Mouse (Mus musculus) inflammation-experienced regulatory T-cells, adult 6 months (primary cell): Measurements from ENCODE around the gene Ankrd23. TPM values are rescaled to one million over a fixed set of nuclear protein-coding genes. Genes with fewer than 3 reads are reported as not detected.

Source experiments
- ATAC-seq: one replicate; pipeline ENCODE4 v1.8.0; 2017
- polyA plus RNA-seq, 3 experiments: library from polyadenylated mRNA; unstranded; fragments of 100-300 nt; shearing (Covaris generic); gene quantifications; one replicate each; pipeline ENCODE4 v1.2.1; 2017

Gene Ankrd23
- polyA plus RNA-seq, 3 experiments from 2014 or later: 35.1 to 58.4 (median 36.4) TPM

GRCm38 (mm10) chr1:36542925-36543324 lies 6.2 kb upstream of the Ankrd23 start:
- ATAC-seq: no peak

GRCm38 (mm10) chr1:36541844-36542243 lies 5.2 kb upstream of the Ankrd23 start:
- ATAC-seq: no peak

GRCm38 (mm10) chr1:36540807-36541206 lies 4.1 kb upstream of the Ankrd23 start:
- ATAC-seq: no peak

DNA sequence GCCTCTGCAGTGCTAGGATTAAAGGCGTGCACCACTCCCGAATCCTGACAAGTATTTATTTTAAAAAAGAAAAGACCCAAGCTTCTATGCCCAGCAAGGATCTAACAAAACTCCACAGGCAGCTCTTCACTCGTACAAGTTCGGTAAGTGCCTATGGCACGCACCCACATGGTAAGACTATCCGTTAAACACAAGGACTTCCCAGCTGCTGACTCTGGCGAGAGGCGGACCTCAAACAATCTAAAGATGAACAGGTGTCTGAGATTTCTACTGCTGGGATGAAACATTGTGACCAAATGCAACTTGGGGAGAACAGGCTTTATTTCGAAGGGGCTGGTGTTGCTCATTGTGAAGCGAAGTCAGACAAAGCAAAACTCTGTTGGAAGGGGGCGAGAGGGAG lies 3.4 kb upstream of the Ankrd23 start:
- no peak for ATAC-seq

- no peak for ATAC-seq
Observed at GRCm38 (mm10) chr1:36539186-36539585, 2.5 kb upstream of the Ankrd23 start, which contains the start of gene Gm42417. TSS of gene Gm42417 (minus strand) at chr1:36539429.

- ATAC-seq: no peak
Observed at GRCm38 (mm10) chr1:36538727-36539126, 2.0 kb upstream of the Ankrd23 start.

- ATAC-seq: no peak
Observed at GRCm38 (mm10) chr1:36536397-36536728, 320 bp downstream of the Ankrd23 start.

DNA sequence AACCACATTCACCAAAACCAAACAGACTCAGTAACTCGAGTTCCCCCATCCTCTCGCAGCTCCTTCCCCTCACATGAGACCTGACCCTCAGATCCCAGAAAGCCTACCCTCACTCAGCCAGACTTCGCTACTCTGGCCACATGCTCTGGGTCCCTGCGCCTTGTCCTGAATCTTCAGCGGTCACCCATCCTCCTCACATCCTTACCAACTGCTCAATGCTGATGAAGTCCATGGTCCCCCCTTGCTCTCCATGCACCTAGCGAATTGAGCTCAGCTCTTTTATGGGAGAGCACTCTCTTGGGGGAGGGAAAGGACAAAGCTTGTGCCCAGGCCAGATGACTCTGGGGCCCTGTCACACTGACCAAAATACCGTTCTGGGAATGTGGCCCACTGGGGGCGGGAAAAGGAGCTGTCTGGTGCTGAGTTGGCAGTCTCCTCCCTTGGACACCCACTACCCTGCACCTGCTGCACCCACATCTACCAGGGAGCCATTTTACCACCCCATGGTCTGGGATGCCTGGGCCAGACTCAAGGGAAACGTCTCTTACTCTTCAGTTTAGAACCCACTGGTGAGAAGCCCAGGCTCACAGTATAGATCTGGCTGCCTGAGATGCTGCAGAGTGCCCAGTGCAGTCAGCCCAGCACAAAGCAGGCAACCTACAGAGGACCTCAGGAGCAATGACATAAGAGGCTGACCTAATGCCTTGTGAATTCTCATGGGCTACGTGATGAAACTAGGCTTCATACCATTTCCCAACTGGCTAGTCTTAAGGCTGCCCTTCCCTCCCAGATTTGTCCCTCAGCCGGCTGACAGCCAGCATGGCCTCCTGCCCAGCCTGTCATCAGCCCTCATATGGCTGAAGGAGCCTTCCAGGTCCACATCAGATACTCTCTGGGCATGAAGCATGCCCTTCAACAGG lies 946 bp downstream of the Ankrd23 start:
- no peak for ATAC-seq

GRCm38 (mm10) chr1:36534595-36535058 lies 2.1 kb downstream of the Ankrd23 start:
- ATAC-seq: no peak

DNA sequence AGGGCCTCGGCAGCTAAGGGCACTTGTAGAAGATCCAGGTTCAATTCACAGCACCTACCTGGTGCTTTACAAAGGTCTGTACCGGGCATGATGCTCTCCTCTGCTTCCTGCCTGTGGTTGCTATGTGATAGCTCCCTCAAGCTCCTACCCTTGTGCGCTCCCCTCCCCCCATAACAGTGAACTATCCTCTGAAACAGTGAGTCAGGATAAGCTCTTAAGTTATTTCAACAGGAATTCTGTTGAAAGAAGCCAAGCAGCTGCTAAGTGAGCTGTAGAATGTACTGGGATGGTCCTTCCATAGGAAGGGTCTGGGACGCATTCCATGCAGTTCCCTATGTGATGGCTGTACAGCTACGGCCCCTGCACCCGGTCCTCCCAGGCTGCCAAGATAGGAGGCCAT lies 3.1 kb downstream of the Ankrd23 start:
- no peak for ATAC-seq

DNA sequence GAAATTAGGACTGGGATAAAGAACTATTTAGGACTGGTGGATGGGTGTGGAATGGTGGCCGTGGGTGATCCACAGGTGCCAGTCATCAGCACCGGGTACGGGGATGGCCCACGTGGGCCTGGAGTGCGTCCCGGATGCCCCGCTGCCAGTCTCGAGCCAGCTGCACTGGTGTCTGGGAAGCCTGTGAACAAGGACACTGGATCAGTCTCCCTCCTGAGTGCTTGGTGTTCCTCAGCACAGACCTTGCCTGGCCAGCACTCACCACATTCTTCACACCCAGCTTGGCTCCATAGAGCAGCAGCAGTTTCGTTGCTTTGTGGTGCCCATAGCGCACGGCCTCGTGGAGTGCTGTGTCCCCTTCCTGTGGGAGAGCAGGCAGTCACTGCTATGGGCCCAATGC lies 5.2 kb downstream of the Ankrd23 start:
- ATAC-seq: no peak

GRCm38 (mm10) chr1:36530962-36531361 lies 5.7 kb downstream of the Ankrd23 start:
- no peak for ATAC-seq

DNA sequence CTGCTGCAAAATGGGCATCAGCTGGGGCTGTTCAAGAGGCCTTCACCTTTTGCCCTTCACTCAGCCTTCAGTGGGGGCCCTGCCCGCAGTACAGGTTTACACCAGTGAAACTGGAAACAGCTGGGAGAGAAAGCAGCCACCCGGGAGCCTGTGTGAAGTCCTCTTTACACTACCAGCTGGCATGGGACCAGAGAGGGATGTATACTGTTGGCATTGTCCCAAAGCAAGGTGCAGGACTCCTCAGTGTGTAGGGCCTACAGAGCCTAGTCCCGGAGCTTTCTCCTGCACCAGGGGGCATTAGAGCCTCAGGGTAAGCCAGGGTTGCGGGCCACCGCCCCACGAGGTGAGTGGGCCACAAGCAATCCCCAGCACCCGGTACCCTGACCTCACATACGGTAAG lies 6.2 kb downstream of the Ankrd23 start:
- ATAC-seq: no peak

DNA sequence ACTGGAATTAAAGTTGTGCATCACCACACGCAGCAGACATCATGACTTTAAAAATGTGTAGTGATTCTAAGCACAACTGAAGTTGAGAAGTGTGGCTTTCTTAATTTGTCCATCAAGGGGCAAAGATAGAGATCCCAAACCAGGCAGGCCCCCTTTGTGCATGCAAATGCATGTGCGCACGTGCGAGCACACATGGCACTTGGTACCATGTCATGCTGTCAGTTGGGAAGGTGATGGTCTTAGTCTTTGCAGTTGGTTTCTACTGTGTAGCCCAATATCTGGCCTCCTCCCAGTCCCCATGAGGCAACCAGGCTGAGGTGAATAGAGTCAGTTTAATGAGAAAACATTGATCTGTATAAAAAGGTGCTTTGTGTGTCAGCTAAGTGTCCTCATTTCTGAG lies 6.8 kb downstream of the Ankrd23 start:
- ATAC-seq: no peak

- no peak for ATAC-seq
Observed at GRCm38 (mm10) chr1:36529274-36529673, 7.4 kb downstream of the Ankrd23 start.

DNA sequence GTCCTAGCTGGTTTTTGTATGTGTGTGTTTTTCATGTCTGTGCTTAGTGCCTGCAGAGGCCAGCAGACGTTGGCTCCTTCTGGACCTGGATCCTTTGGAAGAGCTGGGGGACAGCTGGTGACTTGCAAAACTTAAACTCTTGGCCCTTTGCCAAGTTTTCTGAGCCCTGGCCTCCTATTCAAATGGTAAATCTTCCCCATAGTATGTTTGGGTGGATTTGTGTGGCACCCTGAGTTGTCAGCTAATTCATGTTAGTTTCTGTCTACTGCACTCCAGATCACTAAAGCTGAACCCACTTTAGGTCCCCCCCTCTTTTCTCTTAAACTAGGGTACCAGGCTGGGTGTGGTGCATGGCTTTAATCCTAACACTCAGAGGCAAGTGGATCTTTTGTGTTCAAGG lies 8.3 kb downstream of the Ankrd23 start:
- ATAC-seq: no peak

DNA sequence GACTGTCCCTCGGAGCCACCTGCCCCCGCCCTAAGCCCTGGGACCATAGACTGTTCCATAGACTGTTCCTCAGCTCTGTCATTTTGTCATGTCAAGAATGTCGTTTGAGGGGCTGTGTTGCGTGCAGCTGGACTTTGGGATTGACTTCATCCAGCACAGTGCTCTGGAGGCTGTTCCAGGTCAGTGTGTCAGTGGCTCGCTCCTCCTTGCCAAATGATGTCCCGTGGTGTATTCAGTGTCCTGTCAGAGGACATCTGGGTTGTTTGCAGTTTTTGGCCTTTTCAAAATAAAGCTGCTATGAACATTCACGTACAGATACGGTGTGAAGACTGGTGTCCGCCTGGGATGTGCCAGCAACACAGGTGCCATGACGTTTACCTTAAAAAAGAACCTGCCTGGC lies 9.8 kb downstream of the Ankrd23 start:
- no peak for ATAC-seq

DNA sequence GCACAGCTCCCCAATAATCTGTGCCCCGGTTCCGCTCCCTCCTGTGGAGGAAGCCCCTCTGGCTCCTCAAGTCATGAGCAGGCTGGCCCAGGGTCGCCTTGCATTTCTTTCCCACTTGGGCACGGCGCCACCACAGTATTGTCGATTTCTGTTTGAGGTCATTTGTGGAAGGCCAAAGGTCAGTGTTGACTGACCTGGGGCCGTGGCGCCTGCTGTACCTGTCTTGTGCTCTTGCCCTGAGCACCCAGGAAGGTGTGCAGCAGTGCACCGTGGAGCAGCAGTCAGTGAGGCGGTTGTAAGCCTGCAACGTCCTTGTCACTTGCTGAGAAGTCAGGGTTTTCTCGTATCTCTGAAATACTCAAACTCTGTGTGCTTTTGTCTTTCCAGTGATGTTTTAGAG lies 10.9 kb downstream of the Ankrd23 start:
- no peak for ATAC-seq

GRCm38 (mm10) chr1:36524058-36524457 lies 12.6 kb downstream of the Ankrd23 start:
- no peak for ATAC-seq

GRCm38 (mm10) chr1:36523332-36524013 lies 13.2 kb downstream of the Ankrd23 start:
- no peak for ATAC-seq

- ATAC-seq: no peak
Observed at GRCm38 (mm10) chr1:36522210-36522609, 14.5 kb downstream of the Ankrd23 start.

- ATAC-seq: no peak
Observed at GRCm38 (mm10) chr1:36519626-36520025, 17.1 kb downstream of the Ankrd23 start.

DNA sequence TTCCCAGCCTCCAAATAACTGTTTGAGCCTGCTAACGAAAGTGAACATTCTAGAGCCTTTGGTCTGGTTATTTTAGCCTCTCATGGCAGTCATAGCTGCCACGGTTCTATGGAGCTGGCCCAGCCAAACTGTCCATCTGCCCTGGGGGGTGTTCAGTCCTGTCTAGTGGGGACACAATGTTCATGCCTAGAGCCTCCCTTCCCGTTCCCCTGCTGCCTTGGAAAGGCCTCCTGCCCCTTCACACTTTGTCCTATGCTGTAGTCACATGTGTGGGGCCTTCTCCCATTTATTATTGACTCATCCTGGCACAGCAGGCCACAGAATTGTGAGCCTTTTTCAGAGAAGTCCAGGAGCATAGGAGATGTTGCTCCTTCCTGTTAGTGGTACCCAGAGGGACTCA lies 18.4 kb downstream of the Ankrd23 start:
- no peak for ATAC-seq

- ATAC-seq: no peak
Observed at GRCm38 (mm10) chr1:36513718-36514117, 23.0 kb downstream of the Ankrd23 start.
